Comparison of ENCODE assay signal across 24 mouse cellular contexts in the genomic region with DNA sequence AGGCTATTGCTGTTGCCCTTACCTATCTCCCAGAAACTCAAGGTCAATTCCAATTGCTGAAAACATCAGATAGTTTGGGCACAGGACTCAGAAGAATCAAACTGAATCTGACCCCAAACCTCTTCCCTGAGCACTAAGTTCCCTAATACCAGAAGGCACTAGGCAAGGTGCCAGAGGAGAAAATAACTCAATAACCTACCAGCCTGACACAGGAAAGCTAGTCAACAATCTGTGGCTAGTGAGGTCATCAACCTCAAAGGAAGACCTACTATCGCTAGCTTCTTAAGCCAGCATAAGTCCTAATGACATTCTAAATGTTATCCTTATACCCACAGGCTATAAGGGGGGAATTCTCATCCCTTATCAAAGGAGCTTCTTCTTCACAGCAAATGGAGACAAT.
"Had no signal": no experiment of that assay in that cellular context is flagged by ENCODE, and none has a peak within 500 bp of the region (broad histone marks: within the 10 kb centered on the region; RNA-seq: fewer than 3 reads in every experiment).

No protein-coding gene starts in this region.

- H3K9me3 ChIP-seq: limb, embryonic 10.5 days; limb, embryonic 13.5 days; liver, embryonic 13.5 days; midbrain, embryonic 12.5 days; midbrain, embryonic 15.5 days; neural tube, embryonic 12.5 days; neural tube, embryonic 15.5 days had no signal

- H3K4me1 ChIP-seq: limb, embryonic 10.5 days; limb, embryonic 13.5 days; liver, embryonic 13.5 days; midbrain, embryonic 12.5 days; midbrain, embryonic 15.5 days; neural tube, embryonic 12.5 days; neural tube, embryonic 15.5 days had no signal

- H3K9ac ChIP-seq: limb, embryonic 13.5 days; liver, embryonic 13.5 days; midbrain, embryonic 12.5 days; midbrain, embryonic 15.5 days; neural tube, embryonic 12.5 days; neural tube, embryonic 15.5 days had no signal

- H3K27me3 ChIP-seq: limb, embryonic 13.5 days; liver, embryonic 13.5 days; midbrain, embryonic 12.5 days; midbrain, embryonic 15.5 days; neural tube, embryonic 12.5 days; neural tube, embryonic 15.5 days had no signal

- ATAC-seq: hindbrain, postnatal 0 days; inflammation-experienced regulatory T-cells, adult 6 months; intestine, embryonic 16.5 days; midbrain, embryonic 15.5 days had no signal

- H3K27ac ChIP-seq: hindbrain, postnatal 0 days; layer of hippocampus, adult 2 months; left cerebral cortex, adult 2 months; limb, embryonic 10.5 days; limb, embryonic 13.5 days; liver, embryonic 13.5 days; midbrain, embryonic 12.5 days; midbrain, embryonic 15.5 days; neural tube, embryonic 12.5 days; neural tube, embryonic 15.5 days; stomach, postnatal 0 days had no signal

- DNase-seq: layer of hippocampus, adult 9-11 months; layer of hippocampus, postnatal 36 days; liver, embryonic 13.5 days; lung, adult 2 months; lung, postnatal 14 days; lung, postnatal 4 days; right cerebral cortex, adult 18-20 months; right cerebral cortex, postnatal 14 days; right cerebral cortex, postnatal 4 days; thymus, adult 2 months; thymus, postnatal 14 days; thymus, postnatal 4 days had no signal

- H3K4me3 ChIP-seq: layer of hippocampus, adult 2 months; left cerebral cortex, adult 2 months; limb, embryonic 10.5 days; limb, embryonic 13.5 days; liver, embryonic 13.5 days; midbrain, embryonic 12.5 days; midbrain, embryonic 15.5 days; neural tube, embryonic 12.5 days; neural tube, embryonic 15.5 days had no signal

- H3K4me2 ChIP-seq: limb, embryonic 13.5 days; liver, embryonic 13.5 days; midbrain, embryonic 12.5 days; midbrain, embryonic 15.5 days; neural tube, embryonic 12.5 days; neural tube, embryonic 15.5 days had no signal

- H3K36me3 ChIP-seq: limb, embryonic 10.5 days; limb, embryonic 13.5 days; liver, embryonic 13.5 days; midbrain, embryonic 12.5 days; midbrain, embryonic 15.5 days; neural tube, embryonic 12.5 days; neural tube, embryonic 15.5 days had no signal
